Mouse (Mus musculus) layer of hippocampus, postnatal 14 days (tissue): ENCODE results near the gene Birc3. TPM values are rescaled to one million over a fixed set of nuclear protein-coding genes. Genes with fewer than 3 reads are reported as not detected.
A peak's percentile ranks its signal among the peaks of the same experiment; 100 is the strongest.
"Not testable (repeated sequence)": the region's sequence is repeated elsewhere in the genome, so short reads cannot be mapped to it uniquely, and the experiment has no call there.

Experiments
- DNase-seq, 2 experiments: peaks; one replicate each; pipeline ENCODE4 v3.0.0; 2021 to 2022; ENCODE audit warnings: low spot score in 2 of 2, mixed read lengths in 1 of 2
- total RNA-seq, 2 experiments: library from RNA; stranded (reverse); gene quantifications; 2 replicates each; pipeline ENCODE4 v1.2.3; 2021

Birc3 gene
- total RNA-seq, 2 experiments from 2014 or later = 3.7 to 4.2 TPM

DNA sequence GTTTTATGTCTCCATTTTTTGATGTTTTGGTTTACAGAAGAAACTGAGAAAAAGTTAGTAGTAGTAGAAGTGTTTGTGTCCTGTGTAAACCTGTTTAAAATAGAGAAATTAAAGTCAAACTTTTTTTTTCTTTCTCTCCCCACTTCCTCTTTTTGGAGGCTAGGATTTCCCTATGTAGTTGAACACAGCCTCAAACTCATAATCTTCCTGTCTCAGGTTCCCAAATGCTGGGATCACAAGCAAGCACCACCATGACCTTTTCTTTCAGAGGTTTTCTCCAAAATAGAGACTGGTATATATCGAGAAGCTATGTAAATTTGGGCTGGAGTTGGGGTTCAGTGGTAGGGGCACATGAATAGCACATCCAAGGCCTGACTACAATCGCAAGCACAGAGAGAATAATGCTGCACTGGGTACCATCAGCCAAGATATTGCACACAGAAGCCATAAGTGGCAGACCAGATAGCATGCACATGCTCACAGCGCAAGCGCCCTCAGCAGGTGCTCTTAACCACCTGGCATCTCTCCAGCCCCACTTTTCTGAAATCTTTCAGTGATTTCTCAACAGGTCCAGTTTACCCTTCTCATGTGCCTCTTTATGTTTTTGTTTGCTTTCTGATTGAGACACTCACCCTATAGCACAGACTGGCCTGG lies 4.0 kb downstream of the Birc3 start:
- DNase-seq = no peak

DNA sequence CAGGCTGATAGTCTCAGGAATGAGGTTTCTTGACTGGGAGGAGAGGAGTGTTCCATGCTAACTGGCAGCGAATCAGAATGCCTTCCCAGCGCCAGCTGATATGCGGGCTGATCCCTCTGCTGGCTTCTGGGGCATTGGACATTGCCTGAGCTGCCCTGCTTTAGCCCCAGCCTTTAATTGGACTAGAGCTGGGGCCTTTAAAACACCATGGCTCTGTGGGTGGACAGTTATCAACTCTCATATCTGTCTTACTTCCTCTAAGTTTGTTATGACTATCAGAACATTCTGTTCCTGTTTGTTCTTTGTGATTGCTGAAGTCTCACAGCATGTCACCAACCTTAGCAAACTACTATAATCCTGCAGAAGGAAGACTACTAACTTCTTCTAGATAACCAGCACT lies 5.0 kb downstream of the Birc3 start:
- no peak for DNase-seq

DNA sequence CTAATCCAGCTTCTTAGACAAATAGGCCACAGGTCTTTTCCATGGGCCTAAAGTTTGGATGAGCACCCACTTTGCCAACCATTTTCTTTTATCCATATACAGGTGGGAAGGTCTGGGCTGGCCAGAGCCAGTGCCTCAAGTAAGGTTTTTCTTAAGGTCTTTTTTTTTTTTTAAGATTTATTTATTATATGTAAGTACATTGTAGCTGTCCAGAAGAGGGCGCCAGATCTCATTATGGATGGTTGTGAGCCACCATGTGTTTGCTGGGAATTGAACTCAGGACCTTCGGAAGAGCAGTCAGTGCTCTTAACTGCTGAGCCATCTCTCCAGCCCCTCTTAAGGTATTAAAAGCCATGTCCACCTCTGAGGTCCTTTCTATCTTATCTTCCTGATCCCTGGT lies 6.0 kb downstream of the Birc3 start:
- DNase-seq = not testable (repeated sequence)

DNA sequence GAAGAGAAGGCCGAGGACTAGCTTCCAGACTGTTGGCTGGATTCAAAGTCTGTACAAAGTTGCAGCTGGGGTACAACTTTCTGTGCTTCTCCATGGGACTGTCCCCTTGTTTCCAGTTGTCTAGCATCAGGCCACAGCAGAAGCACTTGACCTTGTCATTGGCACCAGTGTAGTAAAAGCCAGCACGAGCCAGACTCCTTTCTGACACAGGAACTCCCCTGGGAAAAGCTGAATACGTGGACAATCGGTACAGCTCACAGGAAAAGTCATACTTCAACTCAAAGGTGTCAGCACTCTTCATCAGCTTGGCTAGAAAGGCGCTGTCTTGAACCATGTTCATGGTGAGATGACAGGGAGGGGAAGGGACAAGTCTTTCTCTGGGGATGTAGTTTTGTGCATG lies 12.0 kb downstream of the Birc3 start:
- DNase-seq = no peak

DNA sequence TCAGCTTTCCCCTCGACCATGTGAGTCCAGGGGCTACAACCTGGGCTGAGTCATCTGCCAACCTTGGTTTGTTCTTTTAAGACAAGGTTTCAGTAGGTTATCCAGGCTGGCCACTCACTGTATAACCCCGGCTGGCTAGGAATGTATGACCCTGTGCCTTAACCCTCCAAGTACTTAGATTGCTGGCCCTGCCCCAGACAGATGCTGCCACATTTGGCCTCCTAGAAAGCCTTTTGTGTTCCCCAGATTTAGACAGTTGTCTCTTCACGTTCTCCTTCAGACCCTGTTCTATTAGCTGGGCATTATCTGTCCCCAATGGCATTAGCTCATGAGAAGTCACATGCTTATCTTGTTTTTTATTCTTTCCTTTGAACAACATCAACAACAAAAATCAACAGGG lies 17.1 kb downstream of the Birc3 start:
- no peak for DNase-seq

DNA sequence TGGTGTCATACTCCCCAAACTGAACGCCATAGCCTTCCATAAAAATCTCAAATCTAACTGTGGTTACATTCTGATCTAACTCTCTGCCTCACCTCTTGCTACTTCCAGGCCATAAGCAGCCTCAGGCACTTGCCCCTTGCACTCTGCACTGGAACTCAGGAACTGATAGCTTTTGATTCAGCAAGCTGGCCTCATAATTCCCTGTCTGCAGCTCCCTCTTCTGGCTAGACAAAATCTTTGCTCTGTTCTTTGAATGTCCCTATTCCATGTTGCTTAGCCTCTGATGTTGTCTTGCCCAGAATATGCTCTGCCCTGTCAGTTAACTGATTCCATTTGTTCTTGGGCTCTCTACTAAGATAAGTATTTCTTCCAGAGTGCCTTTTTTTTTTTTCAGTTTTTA lies 17.6 kb downstream of the Birc3 start:
- peak in 1 of 2 experiments; percentile 43 for DNase-seq

DNA sequence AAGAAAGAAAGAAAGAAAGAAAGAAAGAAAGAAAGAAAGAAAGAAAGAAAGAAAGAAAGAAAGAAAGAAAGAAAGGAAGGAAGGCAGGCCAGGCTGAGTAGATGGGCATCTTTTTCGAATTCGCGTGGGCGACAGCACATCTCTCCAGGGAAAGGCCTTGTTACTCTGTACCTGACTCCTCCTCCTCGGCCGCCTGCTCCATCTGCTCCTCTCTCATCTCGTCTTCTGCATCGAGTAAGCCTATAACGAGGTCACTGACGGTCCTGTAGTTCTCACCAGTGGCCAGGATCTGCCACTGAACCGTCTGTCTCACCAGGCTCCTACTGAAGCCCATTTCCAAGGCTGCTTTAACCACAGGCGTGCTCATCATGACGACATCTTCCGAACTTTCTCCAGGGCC lies 18.8 kb downstream of the Birc3 start:
- DNase-seq = not testable (repeated sequence)

DNA sequence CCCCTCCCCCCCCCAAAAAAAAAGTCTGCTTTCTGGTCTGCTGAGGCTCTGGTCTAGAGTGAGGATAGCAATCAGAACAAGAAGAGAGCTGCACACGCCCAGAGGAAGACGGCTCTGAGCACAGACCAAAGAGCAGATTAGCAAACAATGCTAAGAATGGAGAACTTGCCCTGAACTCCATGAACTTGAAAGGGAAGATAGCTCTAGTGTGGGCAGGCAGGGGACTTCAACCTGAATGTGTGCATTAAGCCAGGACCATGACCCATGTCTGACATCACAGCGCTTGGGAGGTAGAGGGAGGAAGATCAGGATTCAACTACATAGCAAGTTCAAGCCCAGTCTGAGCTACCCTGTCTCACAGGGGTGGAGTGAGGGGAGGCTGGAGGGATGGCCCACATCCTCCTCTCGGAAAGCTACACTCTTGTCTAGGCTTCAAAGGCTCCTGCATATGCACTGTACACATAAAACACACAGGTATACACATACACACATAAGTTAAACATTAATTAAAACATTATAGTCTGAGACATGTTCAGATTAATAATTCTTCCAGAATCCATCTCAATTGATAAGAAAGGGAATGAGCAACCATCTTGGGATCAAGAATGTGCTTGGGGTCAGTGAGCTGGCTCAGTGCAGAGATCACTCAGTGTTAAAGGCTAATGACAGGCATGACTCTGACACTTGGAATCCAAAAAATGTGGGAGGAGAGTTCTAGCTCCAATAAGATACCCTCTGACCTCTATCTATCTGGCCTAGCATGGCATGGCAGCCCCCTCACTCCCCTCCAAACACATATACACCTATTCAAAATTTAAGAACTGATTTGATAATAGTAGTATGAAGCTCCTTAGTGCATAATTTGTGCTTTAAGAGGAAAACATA lies 20.4 kb downstream of the Birc3 start:
- DNase-seq = no peak

DNA sequence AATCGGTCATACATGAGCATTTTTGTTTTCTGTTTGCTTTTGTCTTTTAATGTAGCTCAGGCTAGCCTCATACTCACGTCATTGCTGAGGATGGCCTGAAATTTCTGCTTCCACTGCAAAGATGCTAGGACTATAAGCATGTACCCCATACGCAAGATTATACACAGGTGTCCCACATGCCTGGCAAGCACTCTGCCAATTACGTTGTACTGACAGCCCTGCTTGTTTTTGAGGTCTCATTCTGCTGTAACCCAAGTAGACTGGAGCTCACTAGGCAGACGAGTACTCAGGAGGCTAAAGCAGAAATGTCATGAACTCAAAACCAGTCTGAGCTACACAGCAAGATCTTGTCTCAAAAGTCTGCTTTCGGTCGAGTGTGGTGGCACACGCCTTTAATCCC lies 21.1 kb downstream of the Birc3 start:
- no peak for DNase-seq

DNA sequence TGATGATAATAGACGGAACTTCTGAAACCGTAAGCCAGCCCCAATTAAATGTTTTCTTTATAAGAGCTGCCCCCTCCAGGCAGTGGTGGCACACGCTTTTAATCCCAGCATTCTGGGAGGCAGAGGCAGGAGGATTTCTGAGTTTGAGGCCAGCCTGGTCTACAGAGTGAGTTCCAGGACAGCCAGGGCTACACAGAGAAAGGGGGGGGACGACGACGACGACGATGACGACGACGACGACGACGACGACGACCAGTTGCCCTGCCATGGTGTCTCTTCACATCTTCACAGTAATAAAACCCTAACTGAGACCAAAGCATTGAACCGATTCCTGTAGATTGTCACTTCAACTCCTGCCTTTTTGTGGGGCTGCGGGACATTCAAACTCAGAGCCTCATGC lies 24.8 kb downstream of the Birc3 start:
- no peak for DNase-seq

DNA sequence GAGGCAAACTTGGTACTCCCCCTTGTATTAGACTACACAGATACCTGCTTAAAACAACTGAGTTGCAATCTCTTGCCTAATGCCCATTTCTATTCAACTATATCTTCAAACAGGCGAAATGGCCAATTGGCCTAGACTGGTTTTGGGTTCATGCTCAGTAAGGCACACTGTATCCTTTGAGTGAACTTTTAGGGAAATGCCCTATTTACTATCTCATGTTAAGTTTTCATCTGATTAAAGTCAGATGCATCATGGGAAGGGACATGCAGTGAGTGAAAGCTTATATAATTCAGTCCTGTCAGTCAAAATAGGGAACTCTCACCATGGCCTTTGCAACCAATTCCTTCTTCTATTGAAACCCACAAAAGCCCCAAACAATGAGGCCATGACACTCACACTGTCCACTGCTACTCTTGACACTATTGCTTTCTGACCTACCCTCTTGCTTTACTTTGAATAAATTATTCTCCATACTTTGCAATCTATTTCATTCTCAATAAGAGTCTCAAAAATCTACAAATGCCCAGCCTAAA lies 26.3 kb downstream of the Birc3 start:
- no peak for DNase-seq

DNA sequence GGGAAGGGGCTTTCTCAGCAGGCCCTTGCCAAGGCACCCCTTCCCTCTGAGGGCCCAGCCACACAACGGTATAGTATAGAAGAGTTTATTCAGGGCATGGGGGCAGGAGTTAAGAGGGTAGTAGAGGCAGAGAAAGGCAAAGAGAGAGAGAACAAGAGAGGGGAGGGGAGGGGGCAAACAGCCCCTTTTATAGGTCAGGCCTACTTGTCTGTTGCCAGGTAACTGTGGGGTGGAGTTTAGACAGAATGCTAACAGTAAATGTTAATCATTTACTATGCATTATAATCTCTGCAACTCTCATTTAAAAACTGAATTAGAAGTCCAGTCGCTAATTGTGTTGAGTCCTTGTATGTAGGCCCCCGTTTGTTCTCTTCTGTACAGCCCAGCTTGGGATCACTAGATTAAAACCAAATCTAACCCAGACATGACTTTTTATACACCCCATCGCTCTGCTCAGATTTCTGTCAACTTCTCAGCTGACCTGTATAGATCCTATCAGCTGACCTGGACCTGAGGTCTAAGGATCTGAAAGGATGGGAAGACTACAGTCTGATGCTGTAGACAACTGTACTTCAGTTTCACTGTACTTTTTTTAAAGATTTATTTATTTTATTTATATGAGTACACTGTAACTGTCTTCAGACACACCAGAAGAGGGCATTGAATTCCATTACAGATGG lies 27.6 kb downstream of the Birc3 start:
- no peak for DNase-seq

DNA sequence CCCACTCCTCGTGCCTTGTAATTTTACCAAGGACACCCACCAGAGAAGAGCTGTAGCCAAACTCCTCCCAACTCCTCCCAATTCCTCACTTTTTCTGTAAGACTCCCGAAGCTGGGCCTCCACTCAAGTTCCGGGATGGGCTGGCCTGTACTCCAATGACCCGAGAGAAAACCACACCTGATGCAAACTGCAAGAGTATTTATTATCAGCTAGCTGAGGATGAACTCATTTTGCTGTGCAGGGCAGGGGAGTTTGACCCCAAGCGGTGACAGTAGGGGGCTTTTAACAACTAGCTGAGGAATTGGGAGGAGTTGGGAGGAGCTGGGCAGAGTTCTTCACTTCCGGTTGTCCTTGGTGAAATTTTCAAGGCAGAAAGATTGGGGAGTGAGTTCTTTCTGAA lies 31.8 kb downstream of the Birc3 start:
- DNase-seq = no peak

DNA sequence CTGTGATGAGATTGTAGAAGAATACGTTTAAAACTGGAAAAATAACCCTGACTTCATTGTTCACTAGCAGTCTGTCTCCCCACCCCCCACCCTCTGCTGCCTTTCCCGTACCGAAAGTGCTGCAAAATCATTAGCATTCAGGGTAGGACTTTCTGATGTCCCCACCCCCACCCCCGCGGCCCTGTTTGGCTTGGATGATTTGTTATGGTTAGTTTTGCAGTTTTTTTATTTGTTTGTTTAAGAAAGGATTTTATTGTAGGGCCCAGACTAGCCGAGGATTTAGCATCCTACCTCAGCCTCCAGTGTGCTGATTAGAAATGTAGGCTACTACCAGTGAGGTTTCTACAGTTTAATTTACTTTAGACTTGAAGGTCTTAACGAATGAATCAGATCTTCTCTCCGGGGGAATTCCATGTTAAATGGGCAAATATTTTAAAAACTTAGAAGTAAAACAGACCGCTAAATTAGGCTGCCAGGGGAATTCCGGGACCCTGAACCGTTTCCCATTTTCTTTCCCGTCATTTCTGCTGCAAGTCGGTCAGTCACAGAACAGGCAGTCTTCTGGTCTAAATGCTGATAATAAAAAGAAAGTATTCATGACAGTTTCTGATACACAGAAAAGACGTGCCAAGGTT lies 35.1 kb downstream of the Birc3 start:
- DNase-seq = peak; percentile 5 to 8

DNA sequence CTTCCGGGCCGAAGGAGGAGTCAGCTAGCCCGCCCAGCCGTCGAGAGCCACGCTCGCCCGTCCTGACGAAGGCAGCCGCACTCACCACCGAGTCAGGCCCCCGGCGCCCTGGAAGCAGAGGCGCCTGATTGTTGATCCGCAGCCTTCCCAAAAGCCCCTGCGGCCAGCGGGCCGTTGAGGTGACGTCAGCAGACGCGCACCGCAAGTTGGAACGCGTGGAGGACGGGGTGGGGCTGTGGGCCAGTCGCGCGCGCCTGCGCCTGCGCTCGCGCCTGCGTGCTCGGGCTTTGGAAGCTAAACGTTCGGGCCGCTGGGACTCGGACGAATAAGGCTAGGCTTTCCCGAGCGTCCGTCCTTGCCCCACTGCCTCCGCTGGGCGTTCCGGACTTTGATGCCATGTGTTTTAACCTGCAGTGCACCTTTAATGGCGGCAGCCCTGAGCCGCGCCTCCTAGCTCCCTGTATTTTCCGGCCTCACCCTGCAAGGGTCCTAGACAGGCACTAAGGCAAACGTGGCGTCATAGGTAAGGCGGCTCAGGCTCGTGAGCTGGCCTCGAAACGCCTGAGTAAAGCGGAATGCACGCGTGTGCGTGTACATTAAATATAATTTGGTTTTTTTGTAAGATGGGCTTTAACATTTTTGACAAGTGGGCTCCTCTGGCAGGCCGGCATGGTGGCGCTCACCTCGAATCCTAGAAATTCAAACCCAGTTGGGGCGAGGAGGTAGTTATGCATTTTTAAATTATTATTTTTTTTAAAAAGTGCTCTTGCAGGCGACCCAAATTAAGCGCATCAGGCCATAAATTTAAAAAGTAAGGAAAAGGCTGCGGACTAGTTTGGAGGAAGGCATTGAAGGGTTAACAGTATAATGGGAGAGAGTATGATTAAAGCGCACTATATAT lies 35.8 kb downstream of the Birc3 start, which contains the start of gene Birc2:
Birc2 (minus strand) TSS at position 160 of the 901 bp plus-strand sequence.
- peak; percentile 95 to 98 for DNase-seq

DNA sequence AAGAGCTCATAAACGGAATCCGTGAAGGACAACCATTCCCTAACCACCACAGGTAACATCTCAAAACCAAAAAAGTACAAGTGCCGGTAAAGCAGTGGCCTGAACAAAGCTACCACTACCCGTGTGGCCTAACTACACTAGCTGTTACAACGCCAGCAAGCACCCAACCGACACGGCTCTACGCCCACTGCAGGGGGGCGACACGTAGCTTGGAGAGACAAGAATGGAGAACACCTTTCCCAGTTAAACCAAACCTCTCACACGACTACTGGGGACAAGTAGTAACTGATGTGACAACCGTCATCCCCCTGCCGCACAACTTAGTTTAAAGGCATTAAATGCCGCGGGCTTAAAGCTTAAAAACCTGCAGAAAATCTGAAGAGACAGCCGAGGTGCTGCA lies 36.7 kb downstream of the Birc3 start:
- DNase-seq = peak; percentile 26 to 31

DNA sequence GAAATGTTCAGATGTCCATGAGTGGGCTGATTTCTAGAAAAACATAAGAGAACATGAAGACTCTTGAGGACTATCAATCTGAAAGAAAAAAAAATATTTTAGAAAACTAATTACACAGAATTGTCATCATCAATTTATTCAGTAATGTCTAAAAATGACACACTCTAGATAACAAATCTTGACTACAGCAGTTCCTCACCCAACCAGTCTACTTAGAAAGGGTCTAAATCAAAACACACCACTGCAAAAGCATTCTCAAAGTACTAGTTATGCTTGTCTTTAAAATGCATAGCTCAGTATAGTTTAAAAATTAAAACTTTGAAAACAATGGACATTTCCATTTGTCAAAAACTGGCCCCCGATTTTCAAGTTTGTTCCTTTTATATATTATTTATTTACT lies 37.7 kb downstream of the Birc3 start:
- DNase-seq = no peak

DNA sequence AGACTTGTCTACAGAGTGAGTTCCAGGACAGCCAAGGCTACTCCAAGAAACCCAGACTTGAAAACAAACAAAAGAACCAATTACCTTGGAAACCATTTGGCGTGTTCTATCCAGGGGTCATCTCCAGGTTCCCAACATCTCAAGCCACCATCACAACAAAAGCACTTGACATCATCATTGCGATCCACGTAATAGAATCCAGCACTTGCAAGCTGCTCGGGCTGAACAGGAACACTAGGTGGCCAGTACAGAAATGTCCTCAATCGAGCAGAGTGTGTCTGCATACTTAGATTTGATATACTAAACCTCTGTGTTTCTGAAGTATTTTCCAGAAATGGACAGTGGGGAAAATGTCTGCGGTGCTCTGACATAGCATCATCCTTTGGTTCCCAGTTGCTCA lies 39.6 kb downstream of the Birc3 start:
- no peak for DNase-seq

DNA sequence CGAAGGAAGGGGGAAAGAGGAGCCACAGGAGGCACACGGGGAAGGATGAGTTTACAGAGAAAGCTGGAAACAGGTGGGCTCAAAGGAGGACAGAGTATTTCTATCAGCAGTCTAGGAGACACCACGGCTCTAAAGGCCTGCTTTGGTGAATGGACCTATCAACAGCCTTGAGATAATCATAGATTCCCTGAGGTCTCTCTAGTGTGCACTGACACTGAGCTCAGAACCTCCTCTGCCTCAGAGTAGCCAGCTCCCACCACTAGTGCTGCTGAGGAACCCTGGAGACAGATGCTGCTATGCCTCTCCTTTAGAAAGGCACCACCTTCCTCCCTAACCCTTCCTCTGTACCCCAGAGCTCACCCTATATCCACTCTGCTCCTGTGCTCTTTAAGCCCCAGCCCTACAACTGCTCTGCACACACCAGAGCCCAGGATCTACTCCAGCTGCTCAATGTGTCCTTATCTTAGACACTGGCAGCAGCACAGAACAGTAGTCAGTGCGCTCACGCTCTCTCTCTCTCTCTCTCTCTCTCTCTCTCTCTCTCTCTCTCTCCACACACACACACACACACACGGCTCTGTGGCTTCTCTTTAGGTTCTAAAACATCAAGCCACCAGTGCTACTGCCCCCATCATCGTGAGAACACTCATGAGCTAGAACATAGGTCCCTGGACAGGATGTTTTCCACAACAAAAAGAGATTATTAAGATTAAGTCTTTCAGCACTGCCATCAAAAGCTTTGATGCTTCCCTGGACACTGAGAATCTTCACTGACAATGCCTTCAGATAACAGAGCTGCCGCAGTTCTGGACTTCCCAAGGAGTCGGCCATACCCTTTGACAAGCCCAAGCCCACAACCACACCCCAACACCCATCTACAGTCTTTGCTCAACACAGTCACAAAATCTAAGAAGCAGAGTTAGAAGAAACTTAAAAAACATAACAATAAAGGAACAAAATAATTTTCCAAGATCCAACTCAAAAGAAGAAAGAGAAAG lies 43.2 kb downstream of the Birc3 start:
- no peak for DNase-seq
